Mouse (Mus musculus): ENCODE data around the gene Cntn4.
A peak's percentile ranks its signal among the peaks of the same experiment; 100 is the strongest.

Gene Cntn4

DNA sequence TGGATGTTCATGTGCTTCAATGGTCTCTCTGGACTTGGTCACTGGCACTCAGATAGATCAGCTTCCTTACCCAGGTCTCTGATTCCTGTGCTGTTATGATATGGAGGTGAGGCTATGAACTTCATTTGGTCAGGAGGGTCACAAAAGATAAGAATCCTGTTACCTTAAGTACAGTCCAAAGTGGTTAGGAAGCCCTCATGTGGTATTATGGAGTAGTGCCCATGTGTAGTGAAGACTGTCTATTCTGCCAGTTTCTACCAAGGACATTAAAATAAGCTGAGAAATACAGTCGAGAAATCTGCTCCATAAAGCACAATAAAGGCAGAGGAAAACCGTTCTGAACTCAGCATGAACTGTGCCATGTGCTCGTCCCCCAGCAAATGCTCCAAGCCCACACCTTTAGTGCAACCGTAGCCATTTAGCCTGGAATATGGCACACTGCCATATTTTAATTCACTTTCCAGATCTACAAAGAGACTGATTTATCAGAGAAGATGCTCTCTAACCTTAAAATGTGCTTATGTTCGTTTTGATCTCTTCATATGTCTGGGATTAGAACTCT is 943.8 kb downstream of the Cntn4 start:
- DNase-seq (ENCODE audit: extremely low spot score, low read depth, low spot score), result no peak

DNA sequence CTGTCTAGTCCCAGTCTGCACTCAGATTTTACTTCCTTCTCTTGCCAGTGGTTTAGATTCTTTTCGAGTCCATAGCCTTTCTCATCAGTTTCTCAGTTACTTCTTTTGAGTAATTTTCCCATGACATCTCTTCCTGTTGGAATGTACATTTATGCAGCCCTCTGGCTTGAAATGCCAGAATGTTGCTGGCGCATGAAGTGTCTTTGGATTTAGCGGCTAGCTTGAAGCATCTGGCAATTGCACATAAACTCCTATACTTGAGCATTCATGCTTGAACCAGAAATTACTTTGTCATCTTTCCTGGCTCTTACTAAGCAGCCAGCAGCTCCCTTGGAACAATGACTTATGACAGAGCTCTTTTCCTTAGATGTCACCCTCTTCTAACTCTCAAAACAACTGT is 965.6 kb downstream of the Cntn4 start:
- no peak for DNase-seq (ENCODE audit: extremely low spot score, low read depth, low spot score)

DNA sequence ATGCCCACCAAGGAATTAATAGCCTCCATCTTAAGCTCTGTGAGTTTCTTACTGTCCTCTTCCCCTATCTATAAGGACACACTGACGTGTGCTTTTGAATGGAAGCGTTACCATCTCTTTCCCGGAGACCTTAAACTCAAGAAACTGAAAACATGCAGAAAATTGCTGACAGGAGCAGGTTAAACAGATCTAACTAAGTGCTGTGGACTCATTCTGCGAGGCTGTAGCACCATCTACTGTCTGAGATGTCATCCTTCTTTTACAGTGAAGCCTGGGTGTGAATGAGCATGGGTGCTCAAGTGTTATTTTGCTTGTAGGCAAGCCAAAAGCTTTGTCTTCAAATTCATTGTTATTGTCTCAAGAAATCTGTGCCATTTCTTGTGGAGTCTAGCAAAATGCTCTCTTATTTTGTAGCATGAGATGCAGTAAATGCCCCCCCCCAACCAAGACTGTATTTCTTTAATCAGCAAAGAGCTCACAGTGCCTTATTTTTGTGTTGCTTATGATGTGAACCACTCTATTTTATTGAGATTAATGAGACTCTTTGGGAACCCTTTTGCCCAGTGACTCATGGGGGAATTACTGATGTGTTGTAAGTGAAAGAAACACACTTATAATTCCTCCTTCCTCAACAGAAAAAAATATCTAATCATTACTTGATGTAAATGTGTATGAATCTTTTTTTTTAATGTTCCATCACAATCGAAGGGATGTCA is 968.2 kb downstream of the Cntn4 start:
- DNase-seq (ENCODE audit: extremely low spot score, low read depth, low spot score), result peak; percentile 26

GRCm38 (mm10) chr6:106646945-106647344 is 969.5 kb downstream of the Cntn4 start:
- DNase-seq (ENCODE audit: extremely low spot score, low read depth, low spot score), result no peak

DNA sequence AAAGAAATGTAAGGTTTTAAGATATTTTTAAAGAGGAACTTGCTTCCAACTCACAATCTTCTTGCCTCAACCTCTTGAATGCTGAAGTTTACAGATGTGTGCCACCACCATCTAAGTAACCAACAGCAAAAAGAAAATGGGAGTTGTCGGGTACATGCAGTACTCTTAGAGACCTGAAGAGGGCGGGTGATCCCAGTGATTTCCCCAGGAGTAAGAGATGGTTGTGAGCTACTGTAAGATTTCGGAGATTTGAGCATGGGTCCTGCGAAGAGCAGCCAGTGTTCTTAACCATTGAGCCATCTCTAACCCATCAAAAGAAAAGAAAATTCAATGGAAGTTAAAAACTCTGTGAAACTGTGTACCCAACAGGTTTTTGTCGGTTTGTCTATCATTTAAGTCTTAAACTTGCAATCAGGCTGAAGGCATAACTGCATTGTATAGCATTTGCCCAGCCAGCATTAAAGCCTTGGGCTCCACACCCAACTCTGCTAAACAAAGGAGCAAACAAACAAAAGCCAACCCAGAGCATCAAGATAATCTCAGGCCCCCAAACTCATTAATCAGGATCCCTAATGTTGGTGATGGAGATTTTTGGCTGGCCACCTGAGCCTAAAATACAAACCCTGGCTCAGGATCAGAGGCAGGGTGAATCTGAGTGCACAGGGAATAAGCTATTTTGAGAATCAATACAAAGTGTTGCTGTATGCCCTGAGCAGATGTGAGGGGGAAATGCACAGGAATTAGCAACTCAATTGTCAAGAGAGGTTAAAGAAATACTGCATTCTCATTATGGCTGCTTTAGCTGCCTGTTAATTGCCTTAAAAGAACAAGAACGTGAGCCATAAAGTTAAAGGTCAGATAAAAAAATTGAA is 986.6 kb downstream of the Cntn4 start:
- DNase-seq (ENCODE audit: extremely low spot score, low read depth, low spot score), result peak; percentile 39

GRCm38 (mm10) chr6:106675581-106675980 is 998.1 kb downstream of the Cntn4 start:
- DNase-seq (ENCODE audit: extremely low spot score, low read depth, low spot score), result no peak

GRCm38 (mm10) chr6:106701931-106702330 is 1024.5 kb downstream of the Cntn4 start:
- DNase-seq (ENCODE audit: extremely low spot score, low read depth, low spot score), result no peak

DNA sequence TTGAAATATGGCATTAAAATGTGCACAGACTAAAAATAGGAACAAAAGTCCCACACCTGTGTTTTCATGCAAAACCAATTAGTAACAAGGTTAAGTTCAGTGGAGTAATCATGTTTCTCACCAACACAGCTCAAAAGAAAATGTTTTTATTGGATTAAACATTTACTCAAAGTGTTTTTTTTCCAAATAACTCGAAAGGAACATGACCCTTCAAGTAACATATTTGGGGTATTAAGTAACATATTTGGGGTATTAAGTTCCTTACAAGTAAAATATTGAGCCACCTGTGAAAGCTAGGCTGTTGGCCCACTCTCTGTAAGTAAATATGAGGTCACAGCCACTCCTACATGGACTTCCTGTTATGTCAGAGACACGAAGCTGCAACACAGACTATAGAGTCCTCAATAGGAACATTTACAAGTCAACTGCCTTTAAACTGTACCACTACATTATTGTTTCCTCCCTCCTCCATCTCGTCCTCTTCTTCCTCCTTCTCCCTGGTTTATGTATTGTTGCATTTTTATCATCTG is 1028.1 kb downstream of the Cntn4 start:
- DNase-seq (ENCODE audit: extremely low spot score, low read depth, low spot score), result no peak

- no peak for DNase-seq (ENCODE audit: extremely low spot score, low read depth, low spot score)
Measured at GRCm38 (mm10) chr6:106725642-106726041, 1048.2 kb downstream of the Cntn4 start.

DNA sequence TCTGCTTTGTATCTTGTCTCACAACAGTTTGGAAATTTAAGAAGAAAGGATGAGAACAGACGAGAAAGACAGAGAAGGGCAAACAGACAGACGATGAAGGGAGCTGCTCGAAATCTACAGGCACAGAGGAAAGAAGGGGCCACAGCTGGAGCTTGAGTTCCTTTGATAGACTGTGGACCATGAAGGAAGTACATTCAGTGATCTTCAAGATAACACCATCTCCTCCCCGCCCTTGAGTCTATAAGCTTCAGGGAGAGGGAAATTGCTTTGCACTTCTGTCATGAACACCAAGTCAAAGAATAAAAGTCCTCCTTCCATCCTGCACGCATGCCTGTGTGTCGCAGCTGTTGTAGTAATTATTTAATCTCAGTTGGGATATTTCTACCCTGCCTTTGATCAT is 1048.6 kb downstream of the Cntn4 start:
- no peak for DNase-seq (ENCODE audit: extremely low spot score, low read depth, low spot score)

DNA sequence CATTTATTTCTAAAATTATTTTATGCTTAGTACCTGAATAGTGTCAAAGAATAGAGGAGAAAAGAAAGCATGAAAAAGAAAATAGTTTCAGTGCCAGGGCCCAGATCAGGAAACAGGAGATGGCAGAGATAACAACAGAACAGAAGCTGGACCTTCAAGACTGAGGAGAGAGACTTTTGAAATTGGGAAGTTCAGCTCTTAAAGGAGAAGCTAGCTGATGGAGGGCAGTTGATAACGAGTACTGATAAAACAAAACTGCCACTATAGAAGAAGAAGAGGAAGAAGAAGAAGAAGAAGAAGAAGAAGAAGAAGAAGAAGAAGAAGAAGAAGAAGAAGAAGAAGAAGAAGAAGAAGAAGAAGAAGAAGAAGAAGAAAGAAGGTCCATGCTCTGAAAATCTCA is 1050.2 kb downstream of the Cntn4 start:
- no peak for DNase-seq (ENCODE audit: extremely low spot score, low read depth, low spot score)

GRCm38 (mm10) chr6:106729682-106730314 is 1052.3 kb downstream of the Cntn4 start:
- DNase-seq (ENCODE audit: extremely low spot score, low read depth, low spot score), result no peak

DNA sequence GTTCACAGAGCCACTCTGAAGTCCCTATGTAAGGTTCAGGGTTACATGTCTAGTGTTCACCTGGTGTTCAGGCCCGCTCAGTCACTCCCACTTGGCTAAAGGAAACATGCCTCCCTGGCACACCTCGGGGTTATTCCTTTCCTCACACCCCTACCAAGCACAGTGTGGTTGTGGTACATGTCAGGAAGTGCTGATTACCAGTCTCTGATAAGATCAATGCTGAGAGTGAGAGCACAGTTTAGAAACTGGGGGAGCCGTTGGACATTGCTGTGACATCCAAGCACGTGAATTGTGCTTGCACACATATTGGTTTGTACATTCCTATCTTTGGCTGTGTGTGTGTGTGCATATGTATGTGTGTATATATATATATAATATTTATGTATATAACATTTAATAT is 1055.1 kb downstream of the Cntn4 start:
- DNase-seq (ENCODE audit: extremely low spot score, low read depth, low spot score), result no peak

- no peak for DNase-seq (ENCODE audit: extremely low spot score, low read depth, low spot score)
Measured at GRCm38 (mm10) chr6:106738229-106738628, 1060.8 kb downstream of the Cntn4 start.

DNA sequence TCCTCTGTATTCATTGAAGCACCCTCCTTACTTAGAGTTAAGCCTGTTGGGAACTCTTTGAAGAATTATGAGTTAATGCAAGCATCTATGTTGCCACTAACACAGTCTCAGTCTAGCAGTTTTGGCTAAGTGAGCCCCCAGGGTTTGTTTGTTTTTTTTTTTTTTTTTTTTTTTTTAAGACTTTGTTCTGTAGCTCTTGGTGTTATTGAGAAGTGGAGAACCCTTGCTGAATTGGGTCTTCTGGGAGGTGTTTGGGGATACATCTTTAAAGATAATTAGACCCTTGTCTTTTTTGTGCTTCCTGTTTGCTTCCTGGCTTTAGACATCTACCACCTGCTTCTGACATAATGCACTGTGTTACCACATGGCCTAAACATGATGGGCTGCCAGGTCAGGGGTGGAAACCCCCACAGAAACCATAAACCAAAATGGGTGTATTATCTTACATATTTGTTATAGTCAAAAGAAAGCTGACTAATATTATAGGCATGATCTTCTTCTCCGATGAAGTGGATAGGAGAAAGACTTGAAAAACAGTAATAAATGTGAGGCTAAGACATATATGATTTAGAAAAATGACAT is 1062.9 kb downstream of the Cntn4 start:
- DNase-seq (ENCODE audit: extremely low spot score, low read depth, low spot score), result no peak

GRCm38 (mm10) chr6:106743556-106744233 is 1066.2 kb downstream of the Cntn4 start:
- no peak for DNase-seq (ENCODE audit: extremely low spot score, low read depth, low spot score)

DNA sequence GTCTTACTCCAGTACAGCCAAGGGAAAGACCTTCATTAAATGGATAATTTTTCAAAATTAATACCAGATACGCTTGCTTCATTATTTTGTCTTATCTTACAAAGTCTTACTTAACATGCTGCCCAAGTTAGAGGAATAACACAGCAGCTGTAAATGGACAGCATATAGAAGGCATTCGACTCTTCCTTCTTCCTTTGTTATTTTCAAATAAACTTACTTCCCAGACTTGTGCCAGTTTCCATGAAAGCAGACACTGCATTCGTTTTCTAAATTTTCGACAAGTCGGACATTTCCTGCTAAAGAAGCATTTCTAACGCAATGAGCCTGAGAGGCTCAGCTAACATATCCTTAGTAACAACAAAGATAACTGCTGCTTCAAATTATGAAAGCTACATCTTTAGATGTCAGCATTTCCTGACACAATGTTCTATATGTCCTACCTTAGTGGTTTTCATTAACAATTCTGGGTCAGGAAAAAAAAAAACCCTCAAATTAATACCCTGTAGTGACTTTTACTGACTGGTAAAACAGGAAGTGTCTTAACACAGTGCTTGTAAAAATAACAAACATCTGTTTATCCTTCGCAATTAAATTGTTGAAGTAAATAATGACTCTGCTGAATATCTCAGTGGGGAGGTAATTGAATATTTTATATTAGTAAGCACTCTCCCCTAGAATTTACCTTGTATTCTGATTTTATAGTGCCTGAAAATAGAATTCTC is 1068.4 kb downstream of the Cntn4 start:
- DNase-seq (ENCODE audit: extremely low spot score, low read depth, low spot score), result no peak

- DNase-seq (ENCODE audit: extremely low spot score, low read depth, low spot score), result no peak
Measured at GRCm38 (mm10) chr6:106747251-106747650, 1069.8 kb downstream of the Cntn4 start.

DNA sequence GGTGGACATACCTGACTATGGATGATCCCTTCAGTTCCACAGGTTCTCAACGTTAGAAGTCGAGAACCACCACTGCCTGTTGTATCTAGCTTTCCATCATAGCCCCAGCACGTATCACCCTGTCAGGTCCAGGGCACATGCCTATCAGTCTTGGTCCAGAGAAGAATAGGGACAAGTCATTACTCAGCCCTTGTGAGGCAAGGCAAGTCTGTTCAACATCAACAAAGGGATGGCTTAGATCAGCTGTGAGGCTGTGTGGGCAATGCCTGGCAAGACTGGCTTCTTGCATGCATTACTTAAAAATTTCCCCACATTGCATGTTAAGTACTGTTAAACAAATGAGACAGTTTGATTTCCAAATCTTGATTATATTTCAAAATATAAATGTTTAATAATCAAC is 1070.3 kb downstream of the Cntn4 start:
- no peak for DNase-seq (ENCODE audit: extremely low spot score, low read depth, low spot score)

Data from hindlimb bud, embryonic 11.5 days (tissue).